Mouse (Mus musculus): Measurements from ENCODE around the gene Slc2a1. TPM values are rescaled to one million over a fixed set of nuclear protein-coding genes. Genes with fewer than 3 reads are reported as not detected.

The Slc2a1 gene
- total RNA-seq, 1 experiment = 526 TPM

- TF ChIP-seq MAFK (IDR thresholded peaks at IDR 0.05; ENCODE audit: insufficient read depth, low read depth, low read length) (no peak), HCFC1 (IDR thresholded peaks at IDR 0.05; ENCODE audit: borderline replicate concordance, insufficient read depth, low read length) (no peak), ZNF384 (IDR thresholded peaks at IDR 0.05; ENCODE audit: low read depth, low read length) (no peak), ZC3H11A (IDR thresholded peaks at IDR 0.05; ENCODE audit: borderline replicate concordance, low read depth, low read length) (no peak), CHD2 (IDR thresholded peaks at IDR 0.05; ENCODE audit: low read depth, low read length) (no peak)
- Histone ChIP-seq H3K4me3 (ENCODE audit: insufficient read depth in 1 of 2, low read depth in 1 of 2, low read length in 2 of 2, poor library complexity in 1 of 2, severe bottlenecking in 1 of 2) (no peak overlapping the region), H3K9me3 (ENCODE audit: control insufficient read depth, insufficient read depth, low read depth, low read length) (no peaks in the 10 kb centered on the region), H3K36me3 (ENCODE audit: control insufficient read depth, insufficient read depth, low read length, poor library complexity, severe bottlenecking) (no peaks in the 10 kb centered on the region), H3K27ac (ENCODE audit: insufficient read depth, low read depth, low read length, poor library complexity, severe bottlenecking) (no peak overlapping the region), H3K9ac (ENCODE audit: insufficient read depth, low read depth, low read length, poor library complexity, severe bottlenecking) (no peak overlapping the region), H3K4me1 (ENCODE audit: control insufficient read depth in 2 of 2, insufficient read depth in 2 of 2, low read length in 2 of 2, poor library complexity in 1 of 2) (no peaks in the 10 kb centered on the region; a peak in 1 of 4 replicates)
- in situ Hi-C loops (cut with MboI; ENCODE audit: low sequenced_read_pairs in 2 of 2, unreplicated experiment in 2 of 2) = no loop called here
- no peak for DNase-seq (ENCODE audit: low read depth, low spot score)
Observed at GRCm38 (mm10) chr4:119148741-119149140, 40.2 kb downstream of the Slc2a1 start.

- Histone ChIP-seq H3K4me3 (ENCODE audit: insufficient read depth in 1 of 2, low read depth in 1 of 2, low read length in 2 of 2, poor library complexity in 1 of 2, severe bottlenecking in 1 of 2) (no peak overlapping the region), H3K9ac (ENCODE audit: insufficient read depth, low read depth, low read length, poor library complexity, severe bottlenecking) (no peak overlapping the region), H3K9me3 (ENCODE audit: control insufficient read depth, insufficient read depth, low read depth, low read length) (no peaks in the 10 kb centered on the region), H3K27ac (ENCODE audit: insufficient read depth, low read depth, low read length, poor library complexity, severe bottlenecking) (no peak overlapping the region), H3K4me1 (ENCODE audit: control insufficient read depth in 2 of 2, insufficient read depth in 2 of 2, low read length in 2 of 2, poor library complexity in 1 of 2) (no peaks in the 10 kb centered on the region), H3K36me3 (ENCODE audit: control insufficient read depth, insufficient read depth, low read length, poor library complexity, severe bottlenecking) (no peaks in the 10 kb centered on the region)
- no peak for TF ChIP-seq ZNF384 (IDR thresholded peaks at IDR 0.05; ENCODE audit: low read depth, low read length)
- no peak for TF ChIP-seq CHD2 (IDR thresholded peaks at IDR 0.05; ENCODE audit: low read depth, low read length)
- TF ChIP-seq MAFK (IDR thresholded peaks at IDR 0.05; ENCODE audit: insufficient read depth, low read depth, low read length) = no peak
- DNase-seq (ENCODE audit: low read depth, low spot score) = peak; percentile 67
- in situ Hi-C loops (cut with MboI; ENCODE audit: low sequenced_read_pairs in 2 of 2, unreplicated experiment in 2 of 2) = loop anchor here (25.0 kb wide), 2 partner anchors 520 to 545 kb away; partner anchors contain the start of genes Cfap57 (in 1 of the 2) and Ebna1bp2 (in 1 of the 2)
Observed at GRCm38 (mm10) chr4:119157186-119157585, 48.7 kb downstream of the Slc2a1 start.

- Histone ChIP-seq H3K9ac (ENCODE audit: insufficient read depth, low read depth, low read length, poor library complexity, severe bottlenecking) (no peak overlapping the region), H3K4me3 (ENCODE audit: insufficient read depth in 1 of 2, low read depth in 1 of 2, low read length in 2 of 2, poor library complexity in 1 of 2, severe bottlenecking in 1 of 2) (no peak overlapping the region), H3K36me3 (ENCODE audit: control insufficient read depth, insufficient read depth, low read length, poor library complexity, severe bottlenecking) (no peaks in the 10 kb centered on the region), H3K27ac (ENCODE audit: insufficient read depth, low read depth, low read length, poor library complexity, severe bottlenecking) (no peak overlapping the region), H3K4me1 (ENCODE audit: control insufficient read depth in 2 of 2, insufficient read depth in 2 of 2, low read length in 2 of 2, poor library complexity in 1 of 2) (no peaks in the 10 kb centered on the region), H3K9me3 (ENCODE audit: control insufficient read depth, insufficient read depth, low read depth, low read length) (no peaks in the 10 kb centered on the region)
- no peak for DNase-seq (ENCODE audit: low read depth, low spot score)
- in situ Hi-C loops (cut with MboI; ENCODE audit: low sequenced_read_pairs in 2 of 2, unreplicated experiment in 2 of 2) = loop anchor here (25.0 kb wide), 2 partner anchors 521 to 546 kb away; partner anchors contain the start of genes Cfap57 (in 1 of the 2) and Ebna1bp2 (in 1 of the 2)
- TF ChIP-seq ZNF384 (IDR thresholded peaks at IDR 0.05; ENCODE audit: low read depth, low read length) (no peak), CHD2 (IDR thresholded peaks at IDR 0.05; ENCODE audit: low read depth, low read length) (no peak), HCFC1 (IDR thresholded peaks at IDR 0.05; ENCODE audit: borderline replicate concordance, insufficient read depth, low read length) (no peak), MAFK (IDR thresholded peaks at IDR 0.05; ENCODE audit: insufficient read depth, low read depth, low read length) (no peak), ZC3H11A (IDR thresholded peaks at IDR 0.05; ENCODE audit: borderline replicate concordance, low read depth, low read length) (no peak)
Observed at GRCm38 (mm10) chr4:119157891-119158290, 49.4 kb downstream of the Slc2a1 start.

- Histone ChIP-seq H3K9me3 (ENCODE audit: control insufficient read depth, insufficient read depth, low read depth, low read length) (no peaks in the 10 kb centered on the region), H3K4me3 (ENCODE audit: insufficient read depth in 1 of 2, low read depth in 1 of 2, low read length in 2 of 2, poor library complexity in 1 of 2, severe bottlenecking in 1 of 2) (no peak overlapping the region), H3K9ac (ENCODE audit: insufficient read depth, low read depth, low read length, poor library complexity, severe bottlenecking) (no peak overlapping the region), H3K27ac (ENCODE audit: insufficient read depth, low read depth, low read length, poor library complexity, severe bottlenecking) (no peak overlapping the region), H3K4me1 (ENCODE audit: control insufficient read depth in 2 of 2, insufficient read depth in 2 of 2, low read length in 2 of 2, poor library complexity in 1 of 2) (no peaks in the 10 kb centered on the region), H3K36me3 (ENCODE audit: control insufficient read depth, insufficient read depth, low read length, poor library complexity, severe bottlenecking) (no peaks in the 10 kb centered on the region)
- in situ Hi-C loops (cut with MboI; ENCODE audit: low sequenced_read_pairs in 2 of 2, unreplicated experiment in 2 of 2) = loop anchor here (25.0 kb wide), 2 partner anchors 524 to 549 kb away; partner anchors contain the start of genes Cfap57 (in 1 of the 2) and Ebna1bp2 (in 1 of the 2)
- TF ChIP-seq ZNF384 (IDR thresholded peaks at IDR 0.05; ENCODE audit: low read depth, low read length) (no peak), ZC3H11A (IDR thresholded peaks at IDR 0.05; ENCODE audit: borderline replicate concordance, low read depth, low read length) (no peak), MAFK (IDR thresholded peaks at IDR 0.05; ENCODE audit: insufficient read depth, low read depth, low read length) (no peak), CHD2 (IDR thresholded peaks at IDR 0.05; ENCODE audit: low read depth, low read length) (no peak), HCFC1 (IDR thresholded peaks at IDR 0.05; ENCODE audit: borderline replicate concordance, insufficient read depth, low read length) (no peak)
- DNase-seq (ENCODE audit: low read depth, low spot score) = no peak
Observed at GRCm38 (mm10) chr4:119161358-119161757, 52.8 kb downstream of the Slc2a1 start.
